Mouse (Mus musculus) cerebellum, adult 9-11 months (tissue): ENCODE data around the gene Coil.
"Not testable (repeated sequence)": the region's sequence is repeated elsewhere in the genome, so short reads cannot be mapped to it uniquely, and the experiment has no call there.

Experiments used
- DNase-seq: peaks from one replicate; pipeline ENCODE4 v3.0.0; 2022

Coil gene

GRCm38 (mm10) chr11:88973776-88974701 is 4.0 kb downstream of the Coil start:
- peak; percentile 93 for DNase-seq

- no peak for DNase-seq
Observed at GRCm38 (mm10) chr11:88976320-88976719, 6.3 kb downstream of the Coil start.

- DNase-seq: no peak
Observed at GRCm38 (mm10) chr11:88977188-88977587, 7.1 kb downstream of the Coil start.

GRCm38 (mm10) chr11:88981337-88981736 is 11.3 kb downstream of the Coil start:
- no peak for DNase-seq

GRCm38 (mm10) chr11:88986616-88987015 is 16.6 kb downstream of the Coil start:
- no peak for DNase-seq

- no peak for DNase-seq
Observed at GRCm38 (mm10) chr11:88988956-88989355, 18.9 kb downstream of the Coil start.

GRCm38 (mm10) chr11:88989530-88989929 is 19.5 kb downstream of the Coil start:
- no peak for DNase-seq

- DNase-seq: no peak
Observed at GRCm38 (mm10) chr11:88993186-88993585, 23.1 kb downstream of the Coil start.

GRCm38 (mm10) chr11:88993625-88994024 is 23.6 kb downstream of the Coil start:
- DNase-seq: peak; percentile 16

GRCm38 (mm10) chr11:88994492-88994891 is 24.4 kb downstream of the Coil start:
- DNase-seq: no peak

GRCm38 (mm10) chr11:88995616-88996015 is 25.6 kb downstream of the Coil start:
- DNase-seq: no peak

- DNase-seq: no peak
Observed at GRCm38 (mm10) chr11:88996427-88996826, 26.4 kb downstream of the Coil start.

- DNase-seq: not testable (repeated sequence)
Observed at GRCm38 (mm10) chr11:88997343-88997742, 27.3 kb downstream of the Coil start.

GRCm38 (mm10) chr11:88998406-88998805 is 28.4 kb downstream of the Coil start:
- no peak for DNase-seq

GRCm38 (mm10) chr11:88998974-88999722 is 29.1 kb downstream of the Coil start, which contains the start of gene Trim25:
Trim25 (plus strand) TSS chr11:88999376.
- DNase-seq: peak; percentile 14

GRCm38 (mm10) chr11:88999723-89000526 is 29.9 kb downstream of the Coil start:
- no peak for DNase-seq

GRCm38 (mm10) chr11:89000527-89000819 is 30.4 kb downstream of the Coil start:
- DNase-seq: no peak

GRCm38 (mm10) chr11:89001569-89001968 is 31.5 kb downstream of the Coil start:
- DNase-seq: no peak

- DNase-seq: no peak
Observed at GRCm38 (mm10) chr11:89002068-89002467, 32.0 kb downstream of the Coil start.

GRCm38 (mm10) chr11:89002621-89003020 is 32.6 kb downstream of the Coil start:
- no peak for DNase-seq

GRCm38 (mm10) chr11:89003078-89003477 is 33.0 kb downstream of the Coil start:
- no peak for DNase-seq

- no peak for DNase-seq
Observed at GRCm38 (mm10) chr11:89003726-89004125, 33.7 kb downstream of the Coil start.

- DNase-seq: no peak
Observed at GRCm38 (mm10) chr11:89005473-89005872, 35.4 kb downstream of the Coil start.
